ENCODE assay signal across 15 mouse cellular contexts in genomic region chr10:42082227-42082840, GRCm38 (mm10).
DNase-seq lines count a peak whose midpoint lies in the region; ATAC-seq and TF ChIP-seq lines count a peak whose summit lies in the region.
"Had no signal": no experiment of that assay in that cellular context is flagged by ENCODE, and none has a peak within 500 bp of the region (broad histone marks: within the 10 kb centered on the region; RNA-seq: fewer than 3 reads in every experiment).

No protein-coding gene starts in this region.

- no peak for TF ChIP-seq POLR2A in liver, adult 2 months (IDR thresholded peaks at IDR 0.05; ENCODE audit: extremely low read depth, insufficient read depth, low read length)
- TF ChIP-seq POLR2A in small intestine, adult 2 months (IDR thresholded peaks at IDR 0.05; ENCODE audit: low read depth, low read length) = no peak

- WGBS in forebrain, embryonic 11.5 days = 71% methylated on average over 7 of the region's 7 CpGs
- 76% methylated on average over 7 of the region's 7 CpGs for WGBS in forebrain, embryonic 16.5 days
- 11% methylated on average over 7 of the region's 7 CpGs for WGBS in liver, adult 2 months
- WGBS in heart, embryonic 13.5 days = 15% methylated on average over 7 of the region's 7 CpGs
- WGBS in small intestine, adult 2 months = 14% methylated on average over 7 of the region's 7 CpGs

- H3K9me3 ChIP-seq in forebrain, embryonic 11.5 days (ENCODE audit: control insufficient read depth, low read length) = no peaks in the 10 kb centered on the region
- no peaks in the 10 kb centered on the region for H3K9me3 ChIP-seq in forebrain, embryonic 16.5 days (ENCODE audit: control insufficient read depth, low read length)
- H3K9me3 ChIP-seq in heart, embryonic 13.5 days = peaks cover 3% of the 10 kb centered on the region; the same call in 1 of the 2 replicates
- H3K9me3 ChIP-seq: embryonic facial prominence, embryonic 10.5 days; liver, embryonic 15.5 days; neural tube, embryonic 13.5 days had no signal

- no peak for TF ChIP-seq CTCF in liver, adult 2 months (IDR thresholded peaks at IDR 0.05; ENCODE audit: low read depth, low read length)
- no peak for TF ChIP-seq CTCF in small intestine, adult 2 months (IDR thresholded peaks at IDR 0.05; ENCODE audit: extremely low read depth, insufficient read length, insufficient replicate concordance, low read depth, low read length)

- H3K4me2 ChIP-seq in forebrain, embryonic 11.5 days (ENCODE audit: low read depth, low read length, severe bottlenecking) = no peak overlapping the region
- no peak overlapping the region for H3K4me2 ChIP-seq in forebrain, embryonic 16.5 days (ENCODE audit: low read length)
- H3K4me2 ChIP-seq in heart, embryonic 13.5 days = peak overlapping the region; percentile 2; the same call in 1 of the 2 replicates
- H3K4me2 ChIP-seq: liver, embryonic 15.5 days; neural tube, embryonic 13.5 days had no signal

- DNase-seq in forebrain, embryonic 11.5 days (ENCODE audit: low spot score) = peak; percentile 20
- peak; percentile 76 for DNase-seq in liver, adult 2 months (ENCODE audit: extremely low read depth, low read depth, low spot score)
- DNase-seq in liver = no peak
- DNase-seq in gastrocnemius, postnatal 36 days = no peak
- DNase-seq in spleen, adult 12 weeks (ENCODE audit: low spot score) = no peak
- DNase-seq: adrenal gland, postnatal 10 days; cerebellum, postnatal 14 days; left cerebral cortex, postnatal 4 days had no signal

- no peak overlapping the region for H3K4me3 ChIP-seq in forebrain, embryonic 11.5 days (ENCODE audit: low read depth, low read length)
- H3K4me3 ChIP-seq in forebrain, embryonic 16.5 days (replicated peaks; ENCODE audit: low read length) = no peak overlapping the region
- no peak overlapping the region for H3K4me3 ChIP-seq in liver, adult 2 months (ENCODE audit: insufficient read depth, low read depth, low read length)
- H3K4me3 ChIP-seq in heart, embryonic 13.5 days = no peak overlapping the region
- no peak overlapping the region for H3K4me3 ChIP-seq in small intestine, adult 2 months (ENCODE audit: low read depth, low read length)
- H3K4me3 ChIP-seq: embryonic facial prominence, embryonic 10.5 days; liver, embryonic 15.5 days; neural tube, embryonic 13.5 days had no signal

- intact Hi-C loops in gastrocnemius, postnatal 36 days (cut with DNase I) = no loop called here

- H3K4me1 ChIP-seq in forebrain, embryonic 11.5 days (replicated peaks; ENCODE audit: control insufficient read depth, insufficient read depth, low read length) = no peaks in the 10 kb centered on the region
- no peaks in the 10 kb centered on the region for H3K4me1 ChIP-seq in forebrain, embryonic 16.5 days (replicated peaks; ENCODE audit: control insufficient read depth, insufficient read depth, low read length)
- peaks cover 2% of the 10 kb centered on the region; the same call in 1 of the 2 replicates for H3K4me1 ChIP-seq in liver, adult 2 months (ENCODE audit: control insufficient read depth, insufficient read depth, low read length)
- peaks cover 14% of the 10 kb centered on the region for H3K4me1 ChIP-seq in heart, embryonic 13.5 days
- H3K4me1 ChIP-seq in small intestine, adult 2 months (ENCODE audit: control insufficient read depth, insufficient read depth, insufficient read length, low read length) = peaks cover 10% of the 10 kb centered on the region; the same call in 1 of the 2 replicates
- H3K4me1 ChIP-seq: embryonic facial prominence, embryonic 10.5 days; neural tube, embryonic 13.5 days had no signal

- no peak overlapping the region for H3K27ac ChIP-seq in forebrain, embryonic 11.5 days (ENCODE audit: low read depth, low read length)
- no peak overlapping the region for H3K27ac ChIP-seq in forebrain, embryonic 16.5 days (ENCODE audit: low read length)
- H3K27ac ChIP-seq in liver, adult 2 months (replicated peaks; ENCODE audit: insufficient read depth, low read depth, low read length) = no peak overlapping the region
- peak overlapping the region; percentile 41; the same call in 1 of the 2 replicates for H3K27ac ChIP-seq in heart, embryonic 13.5 days (replicated peaks)
- peak overlapping the region; percentile 64 for H3K27ac ChIP-seq in small intestine, adult 2 months (ENCODE audit: insufficient read depth, low read depth, low read length)
- H3K27ac ChIP-seq: embryonic facial prominence, embryonic 10.5 days; kidney, postnatal 0 days; liver, embryonic 15.5 days; neural tube, embryonic 13.5 days had no signal

- no peaks in the 10 kb centered on the region for H3K27me3 ChIP-seq in forebrain, embryonic 11.5 days (ENCODE audit: control insufficient read depth, insufficient read depth, low read length)
- no peaks in the 10 kb centered on the region for H3K27me3 ChIP-seq in forebrain, embryonic 16.5 days (replicated peaks; ENCODE audit: control insufficient read depth, insufficient read depth, low read length)
- no peaks in the 10 kb centered on the region for H3K27me3 ChIP-seq in liver, adult 2 months (ENCODE audit: control insufficient read depth, insufficient read depth, low read length)
- H3K27me3 ChIP-seq in heart, embryonic 13.5 days (replicated peaks) = no peaks in the 10 kb centered on the region
- H3K27me3 ChIP-seq in small intestine, adult 2 months (ENCODE audit: control insufficient read depth, insufficient read depth, low read length) = no peaks in the 10 kb centered on the region
- H3K27me3 ChIP-seq: liver, embryonic 15.5 days; neural tube, embryonic 13.5 days had no signal

- H3K9ac ChIP-seq in forebrain, embryonic 11.5 days (ENCODE audit: low read length) = no peak overlapping the region
- H3K9ac ChIP-seq in forebrain, embryonic 16.5 days (replicated peaks; ENCODE audit: low read depth, low read length) = no peak overlapping the region
- no peak overlapping the region for H3K9ac ChIP-seq in liver, adult 2 months (ENCODE audit: low read depth, low read length)
- no peak overlapping the region for H3K9ac ChIP-seq in heart, embryonic 13.5 days
- H3K9ac ChIP-seq: liver, embryonic 15.5 days; neural tube, embryonic 13.5 days had no signal

- H3K79me2 ChIP-seq in liver, adult 2 months (ENCODE audit: control insufficient read depth, insufficient read depth, low read length) = no peaks in the 10 kb centered on the region

- H3K36me3 ChIP-seq in forebrain, embryonic 11.5 days (ENCODE audit: control insufficient read depth, insufficient read depth, low read length) = no peaks in the 10 kb centered on the region
- no peaks in the 10 kb centered on the region for H3K36me3 ChIP-seq in forebrain, embryonic 16.5 days (ENCODE audit: control insufficient read depth, insufficient read depth)
- H3K36me3 ChIP-seq in liver, adult 2 months (ENCODE audit: control insufficient read depth, insufficient read depth, low read length) = no peaks in the 10 kb centered on the region
- no peaks in the 10 kb centered on the region for H3K36me3 ChIP-seq in heart, embryonic 13.5 days
- no peaks in the 10 kb centered on the region for H3K36me3 ChIP-seq in small intestine, adult 2 months (ENCODE audit: control insufficient read depth, insufficient read depth, low read length)
- H3K36me3 ChIP-seq: embryonic facial prominence, embryonic 10.5 days; liver, embryonic 15.5 days; neural tube, embryonic 13.5 days had no signal

- no peak for ATAC-seq in forebrain, embryonic 11.5 days (replicated peaks; ENCODE audit: low FRiP score)
- no peak for ATAC-seq in forebrain, embryonic 16.5 days
- no peak for ATAC-seq in heart, embryonic 13.5 days (ENCODE audit: extremely low read depth, insufficient number of reproducible peaks, low FRiP score, low TSS enrichment)

Comparison
In these comparisons a context has a peak if more than half of its experiments do, and no peak if none do; other contexts are left out.
1. DNase-seq: peak in forebrain, embryonic 11.5 days (single experiment) and liver, adult 2 months (single experiment); none in liver (single experiment), gastrocnemius, postnatal 36 days (0 of 2) and spleen, adult 12 weeks (single experiment).
2. H3K27ac ChIP-seq: peak in heart, embryonic 13.5 days (single experiment) and small intestine, adult 2 months (single experiment); none in forebrain, embryonic 11.5 days (single experiment), forebrain, embryonic 16.5 days (single experiment) and liver, adult 2 months (single experiment).